Mouse (Mus musculus) lung, embryonic 15.5 days (tissue): ENCODE results near the gene Usp39. TPM values are rescaled to one million over a fixed set of nuclear protein-coding genes. Genes with fewer than 3 reads are reported as not detected.

Source experiments
- ATAC-seq: fragments of 200-750 bp; cut with Nextera tagmentation; 2 replicates; pipeline ENCODE4 v1.8.0; 2017; ENCODE audit warnings: moderate number of reproducible peaks, borderline replicate concordance; ENCODE audit not compliant: low FRiP score, low TSS enrichment; ENCODE audit errors: extremely low read depth
- H3K27ac ChIP-seq: fragments of 300-500 bp; sonication (generic); 2 replicates; pipeline ENCODE4 v1.5.1; 2015; ENCODE audit warnings: moderate library complexity, mild to moderate bottlenecking, inconsistent platforms
- H3K27me3 ChIP-seq: fragments of 300-500 bp; sonication (generic); 2 replicates; pipeline ENCODE4 v1.6.1; 2015; ENCODE audit warnings: inconsistent platforms
- H3K36me3 ChIP-seq: fragments of 300-500 bp; sonication (generic); 2 replicates; pipeline ENCODE4 v1.6.1; 2015; ENCODE audit warnings: inconsistent platforms
- H3K4me1 ChIP-seq: fragments of 300-500 bp; sonication (generic); 2 replicates; pipeline ENCODE4 v1.6.1; 2015; ENCODE audit warnings: inconsistent platforms
- H3K4me2 ChIP-seq: fragments of 300-500 bp; sonication (generic); 2 replicates; pipeline ENCODE4 v1.6.1; 2015; ENCODE audit warnings: inconsistent platforms, mild to moderate bottlenecking, moderate library complexity
- H3K4me3 ChIP-seq: fragments of 300-500 bp; sonication (generic); 2 replicates; pipeline ENCODE4 v1.5.1; 2015; ENCODE audit warnings: mild to moderate bottlenecking, inconsistent platforms
- H3K9ac ChIP-seq: fragments of 300-500 bp; sonication (generic); 2 replicates; pipeline ENCODE4 v1.6.1; 2015; ENCODE audit warnings: inconsistent platforms
- H3K9me3 ChIP-seq: fragments of 300-500 bp; sonication (generic); 2 replicates; pipeline ENCODE4 v1.6.1; 2016; ENCODE audit warnings: inconsistent platforms
- WGBS: fragments of 180-500 bp; shearing (Covaris S2); methylation state at CpG from one replicate; pipeline ENCODE4 v1.1.7; 2015; 5-methylcytosine and 5-hydroxymethylcytosine counted together
- polyA plus RNA-seq: library from polyadenylated mRNA; unstranded; fragments of >200 nt; fragmentation: Nextera tagmentation; extraction: Ambion mirVana; gene quantifications from 2 replicates; pipeline ENCODE4 v1.2.1, GENCODE M21; 2015

Gene Usp39
- polyA plus RNA-seq, 1 experiment from 2014 or later = 45.1 TPM

- no peak for ATAC-seq
- Histone ChIP-seq H3K27me3 (no peaks in the 10 kb centered on the region), H3K4me3 (peak overlapping the region; percentile 97; the same call in 1 of the 2 replicates), H3K4me1 (peaks cover 49% of the 10 kb centered on the region), H3K9ac (no peak overlapping the region), H3K36me3 (peaks cover 22% of the 10 kb centered on the region), H3K9me3 (no peaks in the 10 kb centered on the region), H3K27ac (no peak overlapping the region), H3K4me2 (peak overlapping the region; percentile 83)
- 46% methylated on average over 6 of the region's 6 CpGs for WGBS
These were observed 649 bp upstream of the Usp39 start for GRCm38 (mm10) chr6:72345633-72346032.

DNA sequence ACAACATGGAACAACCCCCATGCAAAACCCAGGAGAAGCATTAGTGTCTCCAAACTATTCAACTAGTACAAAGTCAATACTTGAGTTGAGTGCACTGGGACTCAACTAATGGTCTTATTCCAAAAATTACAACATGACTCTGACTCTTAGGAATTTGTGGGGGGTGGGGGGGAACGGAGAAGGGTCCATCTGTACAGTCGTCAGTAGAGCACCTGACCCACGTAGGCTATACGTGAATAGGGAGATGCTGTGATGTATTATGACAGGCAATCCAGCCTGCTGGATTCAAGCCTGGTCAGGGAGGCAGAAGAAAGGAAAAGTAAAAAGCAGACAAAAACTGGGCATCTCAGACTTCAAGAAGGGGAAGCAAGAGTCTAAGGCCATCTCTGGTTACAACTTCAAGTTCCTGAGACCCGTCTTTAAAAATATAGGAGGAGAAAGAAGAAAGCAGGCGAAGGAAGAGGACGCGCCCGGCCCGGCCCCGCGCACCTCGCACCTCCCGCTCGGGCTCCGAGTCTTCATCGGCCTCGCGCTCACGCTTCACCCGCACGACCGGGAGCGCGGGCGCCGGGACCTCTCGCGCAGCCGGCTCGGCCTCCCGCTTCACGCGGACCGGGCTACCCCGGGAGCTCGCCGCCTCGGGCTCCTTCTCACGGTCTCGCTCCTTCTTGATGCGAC, 449 bp downstream of the Usp39 start:
- H3K27ac ChIP-seq = peak overlapping the region; percentile 76
- peaks cover 14% of the 10 kb centered on the region for H3K36me3 ChIP-seq
- WGBS = under 1% methylated on average over 42 of the region's 42 CpGs
- peak overlapping the region; percentile 97 for H3K4me3 ChIP-seq
- H3K4me1 ChIP-seq = peaks cover 48% of the 10 kb centered on the region
- H3K9ac ChIP-seq = peak overlapping the region; percentile 91
- ATAC-seq = peak; percentile 34; the same call in 1 of the 2 replicates
- H3K4me2 ChIP-seq = peak overlapping the region; percentile 83
- H3K27me3 ChIP-seq = no peaks in the 10 kb centered on the region
- H3K9me3 ChIP-seq = no peaks in the 10 kb centered on the region

GRCm38 (mm10) chr6:72340481-72340880, 4.5 kb downstream of the Usp39 start:
- Histone ChIP-seq H3K4me3 (no peak overlapping the region), H3K27me3 (no peaks in the 10 kb centered on the region), H3K9me3 (no peaks in the 10 kb centered on the region), H3K27ac (no peak overlapping the region), H3K9ac (no peak overlapping the region), H3K36me3 (peaks cover 44% of the 10 kb centered on the region), H3K4me2 (no peak overlapping the region), H3K4me1 (peaks cover 17% of the 10 kb centered on the region)
- 55% methylated on average over 2 of the region's 2 CpGs for WGBS
- no peak for ATAC-seq

GRCm38 (mm10) chr6:72333111-72333510, 11.9 kb downstream of the Usp39 start:
- Histone ChIP-seq H3K27me3 (no peaks in the 10 kb centered on the region), H3K4me2 (no peak overlapping the region), H3K9ac (no peak overlapping the region), H3K4me3 (no peak overlapping the region), H3K4me1 (no peaks in the 10 kb centered on the region), H3K9me3 (no peaks in the 10 kb centered on the region), H3K36me3 (peaks cover 72% of the 10 kb centered on the region), H3K27ac (no peak overlapping the region)
- no peak; the same call in 1 of the 2 replicates for ATAC-seq
- 69% methylated on average over 5 of the region's 5 CpGs for WGBS

GRCm38 (mm10) chr6:72330133-72330532, 14.9 kb downstream of the Usp39 start:
- H3K4me3 ChIP-seq = no peak overlapping the region
- H3K4me1 ChIP-seq = no peaks in the 10 kb centered on the region
- no peak overlapping the region for H3K9ac ChIP-seq
- no peak for ATAC-seq
- H3K27me3 ChIP-seq = no peaks in the 10 kb centered on the region
- no peak overlapping the region for H3K4me2 ChIP-seq
- peaks cover 69% of the 10 kb centered on the region for H3K36me3 ChIP-seq
- H3K9me3 ChIP-seq = no peaks in the 10 kb centered on the region
- 91% methylated on average over 4 of the region's 4 CpGs for WGBS
- H3K27ac ChIP-seq = no peak overlapping the region

DNA sequence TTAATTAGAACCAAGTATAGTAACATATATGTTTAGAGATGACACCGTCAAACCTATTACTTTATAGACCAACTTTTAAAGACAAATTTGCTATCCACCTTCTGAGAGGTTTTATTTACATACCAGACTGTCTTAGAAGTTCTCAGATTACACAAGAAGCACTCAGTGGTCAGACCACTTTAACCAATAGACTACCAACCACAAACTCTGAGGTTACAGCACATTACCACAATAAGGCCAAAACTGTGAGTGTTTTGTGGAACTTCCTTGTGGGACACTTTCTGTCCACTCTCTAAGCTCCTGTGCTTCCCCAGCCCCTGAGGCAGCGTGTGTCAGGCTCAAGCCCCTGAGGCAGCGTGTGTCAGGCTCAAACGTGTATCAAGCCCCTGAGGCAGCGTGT, 16.0 kb downstream of the Usp39 start:
- Histone ChIP-seq H3K9ac (no peak overlapping the region), H3K4me1 (no peaks in the 10 kb centered on the region), H3K36me3 (peaks cover 69% of the 10 kb centered on the region), H3K27ac (no peak overlapping the region), H3K4me3 (no peak overlapping the region), H3K27me3 (no peaks in the 10 kb centered on the region), H3K9me3 (no peaks in the 10 kb centered on the region), H3K4me2 (no peak overlapping the region)
- ATAC-seq = no peak
- 83% methylated on average over 5 of the region's 5 CpGs for WGBS

DNA sequence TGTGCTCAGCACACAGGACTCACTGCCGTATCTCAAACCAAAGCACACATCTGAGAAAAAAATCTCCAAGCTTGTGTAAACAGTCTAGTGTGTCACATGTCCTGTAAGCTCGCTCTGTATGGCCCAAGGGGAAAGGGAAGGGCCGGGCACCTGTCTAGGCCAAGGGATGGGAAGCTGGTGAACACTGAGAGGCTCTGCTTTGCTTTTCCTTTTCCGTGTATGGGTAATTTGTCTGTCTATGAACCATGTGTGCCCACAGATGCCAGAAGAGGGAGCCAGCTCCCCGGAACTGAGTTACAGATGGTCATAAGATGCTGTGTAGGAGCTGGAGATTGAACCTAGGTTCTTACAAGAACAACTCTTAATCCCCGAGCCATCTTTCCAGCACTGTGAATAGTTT, 18.7 kb downstream of the Usp39 start:
- no peak for ATAC-seq
- H3K36me3 ChIP-seq = peaks cover 83% of the 10 kb centered on the region
- H3K27ac ChIP-seq = no peak overlapping the region
- H3K4me1 ChIP-seq = no peaks in the 10 kb centered on the region
- no peaks in the 10 kb centered on the region for H3K9me3 ChIP-seq
- H3K4me2 ChIP-seq = no peak overlapping the region
- no peak overlapping the region for H3K4me3 ChIP-seq
- H3K9ac ChIP-seq = no peak overlapping the region
- WGBS = 53% methylated on average over 6 of the region's 6 CpGs
- no peaks in the 10 kb centered on the region for H3K27me3 ChIP-seq

DNA sequence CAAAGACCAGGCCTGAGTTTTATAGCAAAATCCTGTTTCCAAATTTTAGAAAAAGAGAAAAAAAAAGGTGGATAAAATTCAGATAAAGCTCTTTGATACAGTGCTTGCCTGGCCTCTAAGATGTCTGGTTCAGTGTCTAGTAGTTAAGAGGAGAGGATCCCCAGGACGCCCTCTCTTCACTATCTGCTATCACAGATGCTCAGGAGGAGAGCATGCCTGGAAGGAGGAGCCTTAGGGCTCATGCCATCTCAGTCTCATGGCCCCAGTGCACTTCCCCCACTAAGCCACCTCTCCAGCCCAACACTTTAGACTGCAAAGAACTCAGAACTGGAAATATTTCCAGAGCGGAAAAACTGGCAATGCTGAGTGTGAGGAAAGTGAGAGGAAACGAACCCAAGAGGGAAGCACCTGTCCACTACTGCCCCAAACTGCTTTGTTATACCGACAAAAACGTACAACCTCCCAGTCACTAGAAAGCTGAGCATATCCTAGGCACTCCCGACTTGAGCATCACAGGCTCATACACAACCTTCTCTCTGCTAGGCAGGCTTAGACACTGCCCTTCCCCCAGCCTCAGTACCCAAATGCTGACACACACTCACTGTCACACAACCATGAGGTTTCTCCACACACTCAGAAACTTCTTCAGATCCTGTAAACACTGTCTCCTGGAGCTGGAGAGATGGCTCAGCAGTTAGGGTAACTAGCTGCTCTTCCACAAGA, 21.0 kb downstream of the Usp39 start:
- Histone ChIP-seq H3K4me1 (no peaks in the 10 kb centered on the region), H3K9ac (no peak overlapping the region), H3K27ac (no peak overlapping the region), H3K9me3 (no peaks in the 10 kb centered on the region), H3K4me2 (no peak overlapping the region), H3K4me3 (no peak overlapping the region), H3K27me3 (no peaks in the 10 kb centered on the region), H3K36me3 (peaks cover 94% of the 10 kb centered on the region)
- 86% methylated on average over 6 of the region's 6 CpGs for WGBS
- no peak for ATAC-seq

DNA sequence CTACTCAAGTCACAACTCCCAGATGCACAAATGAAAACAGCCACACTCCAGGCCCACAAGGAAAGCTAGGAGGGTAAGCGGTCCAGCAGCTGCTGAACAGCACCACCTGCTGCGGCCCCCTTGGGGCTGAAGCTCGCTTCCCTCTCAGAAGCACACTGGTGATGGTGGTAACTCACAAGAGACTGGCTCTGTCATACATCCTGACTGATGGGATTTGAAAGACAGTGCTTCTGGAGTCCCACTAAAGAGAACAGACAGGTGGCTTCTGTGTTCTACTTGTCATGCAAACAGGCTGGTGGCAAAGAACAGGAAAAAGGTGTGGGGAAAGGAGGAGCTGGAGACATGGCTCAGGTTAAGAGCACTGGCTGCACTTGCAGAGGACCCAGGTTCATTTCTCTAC, 22.0 kb downstream of the Usp39 start:
- ATAC-seq = no peak
- no peaks in the 10 kb centered on the region for H3K4me1 ChIP-seq
- no peak overlapping the region for H3K9ac ChIP-seq
- H3K9me3 ChIP-seq = no peaks in the 10 kb centered on the region
- H3K36me3 ChIP-seq = peaks cover 92% of the 10 kb centered on the region
- H3K27ac ChIP-seq = no peak overlapping the region
- no peaks in the 10 kb centered on the region for H3K27me3 ChIP-seq
- H3K4me2 ChIP-seq = no peak overlapping the region
- H3K4me3 ChIP-seq = no peak overlapping the region
- 94% methylated on average over 3 of the region's 3 CpGs for WGBS

- Histone ChIP-seq H3K9me3 (no peaks in the 10 kb centered on the region), H3K9ac (no peak overlapping the region), H3K36me3 (peaks cover 73% of the 10 kb centered on the region), H3K4me2 (no peak overlapping the region), H3K27ac (no peak overlapping the region), H3K4me3 (no peak overlapping the region), H3K4me1 (no peaks in the 10 kb centered on the region), H3K27me3 (no peaks in the 10 kb centered on the region)
- WGBS = 75% methylated on average over 11 of the region's 11 CpGs
- no peak for ATAC-seq
These were observed 26.0 kb downstream of the Usp39 start for GRCm38 (mm10) chr6:72319019-72319418.

GRCm38 (mm10) chr6:72318440-72318839, 26.5 kb downstream of the Usp39 start:
- ATAC-seq = no peak
- no peak overlapping the region for H3K9ac ChIP-seq
- no peaks in the 10 kb centered on the region for H3K27me3 ChIP-seq
- WGBS = 81% methylated on average over 5 of the region's 5 CpGs
- H3K36me3 ChIP-seq = peaks cover 69% of the 10 kb centered on the region
- H3K4me3 ChIP-seq = no peak overlapping the region
- H3K4me1 ChIP-seq = no peaks in the 10 kb centered on the region
- H3K4me2 ChIP-seq = no peak overlapping the region
- H3K27ac ChIP-seq = no peak overlapping the region
- H3K9me3 ChIP-seq = no peaks in the 10 kb centered on the region

DNA sequence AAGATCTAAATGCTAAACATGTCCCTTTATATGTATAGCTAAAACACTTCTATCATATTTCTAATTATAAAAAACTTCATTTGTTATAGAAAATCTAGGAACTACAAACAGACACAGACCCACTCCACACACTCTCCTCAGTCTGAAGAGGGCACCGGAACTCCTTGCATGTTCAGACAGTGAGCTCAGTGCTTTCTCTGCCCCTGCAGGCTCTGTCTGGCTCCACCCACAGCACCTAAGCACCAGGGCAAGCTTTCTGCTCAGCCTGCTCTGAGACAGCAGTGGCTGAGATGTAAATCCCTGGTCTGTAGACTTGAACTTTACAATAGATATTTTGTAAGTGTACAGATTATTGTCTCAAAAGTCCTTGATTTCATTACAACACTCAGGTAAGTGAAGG, 28.9 kb downstream of the Usp39 start:
- H3K9me3 ChIP-seq = no peaks in the 10 kb centered on the region
- H3K27ac ChIP-seq = no peak overlapping the region
- no peaks in the 10 kb centered on the region for H3K4me1 ChIP-seq
- H3K36me3 ChIP-seq = peaks cover 48% of the 10 kb centered on the region
- no peak overlapping the region for H3K4me3 ChIP-seq
- no peak overlapping the region for H3K4me2 ChIP-seq
- whole genome bisulfite sequencing = 52% methylated on average over 1 of the region's 1 CpGs
- H3K9ac ChIP-seq = no peak overlapping the region
- H3K27me3 ChIP-seq = no peaks in the 10 kb centered on the region
- ATAC-seq = no peak
